9 mouse cellular contexts compared by ENCODE assay signal in the genomic region with DNA sequence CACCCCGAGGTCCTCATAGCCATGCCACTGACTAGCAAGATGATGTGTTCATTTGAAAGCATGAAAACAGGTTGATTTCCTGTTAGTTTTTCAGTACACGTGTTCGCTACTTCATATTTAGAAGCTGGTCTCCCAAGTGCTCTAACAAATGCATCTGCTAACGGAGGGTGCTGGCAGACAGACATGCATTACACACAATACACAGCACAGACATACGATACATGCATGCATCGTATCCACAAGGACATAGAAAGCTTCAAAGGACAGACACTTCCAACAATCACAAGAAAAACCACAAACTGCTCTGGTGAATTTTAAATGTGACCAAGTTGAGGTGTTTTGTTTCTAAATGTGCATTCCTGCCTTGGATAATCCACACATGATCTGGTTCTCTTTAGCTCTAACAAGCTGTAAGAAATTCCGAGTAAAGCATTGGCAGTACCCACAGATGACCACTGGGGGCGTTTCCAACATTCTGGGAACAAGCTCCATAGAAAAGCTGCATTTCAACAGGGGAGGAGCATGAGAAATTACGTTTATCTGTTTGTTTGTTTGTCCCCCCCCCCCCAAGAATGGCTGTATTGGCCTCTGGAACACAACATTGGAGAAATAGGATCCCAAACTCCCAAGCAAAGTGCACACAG. TPM values are rescaled to one million over a fixed set of nuclear protein-coding genes. Genes with fewer than 3 reads are reported as not detected.
A peak's percentile ranks its signal among the peaks of the same experiment; 100 is the strongest.
DNase-seq lines count a peak whose midpoint lies in the region; ATAC-seq and TF ChIP-seq lines count a peak whose summit lies in the region.
"Had no signal": no experiment of that assay in that cellular context is flagged by ENCODE, and none has a peak within 500 bp of the region (broad histone marks: within the 10 kb centered on the region; RNA-seq: fewer than 3 reads in every experiment).

No protein-coding gene starts in this region.

- ATAC-seq in heart, postnatal 0 days (ENCODE audit: insufficient read depth, low read depth), result no peak
- peak; percentile 65; the same call in 1 of the 2 replicates for ATAC-seq in midbrain, embryonic 15.5 days (replicated peaks)

- no peaks in the 10 kb centered on the region for H3K36me3 ChIP-seq in heart, postnatal 0 days (replicated peaks; ENCODE audit: control insufficient read depth, insufficient read depth, low read length)
- H3K36me3 ChIP-seq in midbrain, embryonic 15.5 days (replicated peaks), result no peaks in the 10 kb centered on the region
- H3K36me3 ChIP-seq: liver, embryonic 13.5 days had no signal

- 59% methylated on average over 9 of the region's 9 CpGs for WGBS in heart, postnatal 0 days
- WGBS in midbrain, embryonic 15.5 days, result 63% methylated on average over 9 of the region's 9 CpGs

- H3K4me1 ChIP-seq in heart, postnatal 0 days (ENCODE audit: control insufficient read depth, insufficient read depth), result peaks cover 8% of the 10 kb centered on the region; the same call in 1 of the 2 replicates
- no peaks in the 10 kb centered on the region for H3K4me1 ChIP-seq in midbrain, embryonic 15.5 days
- H3K4me1 ChIP-seq: liver, embryonic 13.5 days had no signal

- H3K27ac ChIP-seq in heart, postnatal 0 days (ENCODE audit: low read depth), result no peak overlapping the region
- H3K27ac ChIP-seq in midbrain, embryonic 15.5 days, result no peak overlapping the region
- H3K27ac ChIP-seq: liver, embryonic 13.5 days had no signal

- no peaks in the 10 kb centered on the region for H3K27me3 ChIP-seq in heart, postnatal 0 days (ENCODE audit: control insufficient read depth, insufficient read depth, low read length)
- H3K27me3 ChIP-seq in midbrain, embryonic 15.5 days (replicated peaks), result no peaks in the 10 kb centered on the region
- H3K27me3 ChIP-seq: liver, embryonic 13.5 days had no signal

- peak; percentile 69 for TF ChIP-seq CTCF in heart, postnatal 0 days (IDR thresholded peaks at IDR 0.05; ENCODE audit: low read depth)

- no peaks in the 10 kb centered on the region for H3K9me3 ChIP-seq in heart, postnatal 0 days (replicated peaks; ENCODE audit: control insufficient read depth, low read length)
- H3K9me3 ChIP-seq in midbrain, embryonic 15.5 days, result no peaks in the 10 kb centered on the region
- H3K9me3 ChIP-seq: liver, embryonic 13.5 days had no signal

- no peak overlapping the region for H3K4me3 ChIP-seq in heart, postnatal 0 days (ENCODE audit: low read depth, low read length)
- no peak overlapping the region for H3K4me3 ChIP-seq in midbrain, embryonic 15.5 days
- H3K4me3 ChIP-seq: liver, embryonic 13.5 days had no signal

- no peak for TF ChIP-seq EP300 in heart, postnatal 0 days (IDR thresholded peaks at IDR 0.05; ENCODE audit: low read depth)

- no peak overlapping the region for H3K9ac ChIP-seq in heart, postnatal 0 days (replicated peaks; ENCODE audit: low read depth, low read length)
- no peak overlapping the region for H3K9ac ChIP-seq in midbrain, embryonic 15.5 days
- H3K9ac ChIP-seq: liver, embryonic 13.5 days had no signal

- no peak overlapping the region for H3K4me2 ChIP-seq in heart, postnatal 0 days (ENCODE audit: low read depth, low read length)
- H3K4me2 ChIP-seq in midbrain, embryonic 15.5 days, result no peak overlapping the region
- H3K4me2 ChIP-seq: liver, embryonic 13.5 days had no signal

- DNase-seq in heart, postnatal 0 days (ENCODE audit: low spot score), result peak; percentile 39
- no peak for DNase-seq in heart, adult 8-10 months (ENCODE audit: low spot score)
- DNase-seq in ES-CJ7 (ENCODE audit: low read depth, low spot score), result peak; percentile 51
- DNase-seq in cerebellum, adult 9-10 months, result peak; percentile 21
- DNase-seq in frontal cortex, postnatal 14 days (ENCODE audit: low spot score in 2 of 2), result peak; percentile 47 to 74
- peak; percentile 42 to 46 for DNase-seq in layer of hippocampus, postnatal 36 days
- no peak for DNase-seq in yolk sac, embryonic 10.5 days (ENCODE audit: low spot score)
- DNase-seq: liver, embryonic 13.5 days had no signal

RNA-seq across cellular contexts. Expression of a gene that starts 5.3 kb away (rescaled TPM):
- total RNA-seq in heart, postnatal 0 days (2014; rRNA removed; ENCODE audit: low replicate concordance), result 406 and 571 TPM in 2 replicates
- polyA plus RNA-seq in heart, postnatal 0 days (2015; fragmentation: Nextera tagmentation; extraction: Ambion mirVana), result 394 and 421 TPM in 2 replicates
- 1,000 to 10,000 TPM; 2,501 to 2,686 (median 2,598) TPM for total RNA-seq in heart, adult 8-10 months (2022)
- under 1 TPM in 1 of 2 experiments, not detected in 1; 0.45 TPM for total RNA-seq in layer of hippocampus, postnatal 36 days (2021)
- not detected in 2 replicates for polyA plus RNA-seq in midbrain, embryonic 15.5 days (2015; fragmentation: Nextera tagmentation; extraction: Ambion mirVana)
- polyA plus RNA-seq: liver, embryonic 13.5 days had no signal

Comparison
In these comparisons a context has a peak if more than half of its experiments do, and no peak if none do; other contexts are left out.
1. DNase-seq: peak in heart, postnatal 0 days (single experiment), ES-CJ7 (single experiment), cerebellum, adult 9-10 months (single experiment), frontal cortex, postnatal 14 days (2 of 2) and layer of hippocampus, postnatal 36 days (2 of 2); none in heart, adult 8-10 months (single experiment) and yolk sac, embryonic 10.5 days (single experiment).
2. RNA of a gene that starts 5.3 kb away (total RNA-seq): 2,501 to 2,686 TPM in heart, adult 8-10 months and 406 to 571 TPM in heart, postnatal 0 days; 0.45 TPM in layer of hippocampus, postnatal 36 days; every median in the first group is over 100 times any median in the second.